Mouse (Mus musculus): ENCODE measurements around the gene Tmem108. TPM values are rescaled to one million over a fixed set of nuclear protein-coding genes. Genes with fewer than 3 reads are reported as not detected.

Gene Tmem108
- total and polyA plus RNA-seq, 2 experiments from 2014 or later, result 24.8 to 25.2 TPM

DNA sequence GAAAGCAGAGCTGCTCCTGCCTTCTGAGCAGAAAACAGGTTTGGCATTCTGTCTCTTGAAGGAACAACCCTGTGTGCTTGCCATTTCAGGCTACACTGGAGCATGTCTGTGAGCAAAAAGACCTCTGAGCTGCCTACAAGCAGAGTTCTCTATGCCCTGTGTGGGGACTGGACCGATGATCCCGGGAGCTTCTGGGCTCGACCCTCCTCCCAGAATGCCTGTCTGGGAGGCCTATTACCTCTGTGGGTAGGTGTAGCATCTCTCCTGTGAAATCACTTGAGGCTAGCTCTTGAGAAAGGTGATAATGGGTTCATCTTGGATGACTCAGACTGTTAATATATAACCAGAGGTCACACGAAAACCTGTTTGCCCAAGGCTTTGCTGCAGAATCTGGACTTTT is 19.0 kb upstream of the Tmem108 start:
- H3K27me3 ChIP-seq (ENCODE audit: insufficient read depth, low read length), result no peaks in the 10 kb centered on the region
- H3K4me3 ChIP-seq (ENCODE audit: low read depth, low read length), result no peak overlapping the region
- H3K36me3 ChIP-seq (ENCODE audit: insufficient read depth, low read length), result no peaks in the 10 kb centered on the region
- no peak overlapping the region for H3K4me2 ChIP-seq (ENCODE audit: low read depth, low read length, poor library complexity, severe bottlenecking)
- WGBS, result 95% methylated on average over 4 of the region's 4 CpGs
- no peak for DNase-seq (ENCODE audit: low spot score)
- H3K9me3 ChIP-seq (ENCODE audit: low read length), result no peaks in the 10 kb centered on the region
- H3K9ac ChIP-seq (replicated peaks; ENCODE audit: low read length, poor library complexity, severe bottlenecking), result no peak overlapping the region
- no peaks in the 10 kb centered on the region for H3K4me1 ChIP-seq (ENCODE audit: insufficient read depth, low read length)
- no peak overlapping the region for H3K27ac ChIP-seq (ENCODE audit: low read depth, low read length)
- no peak for TF ChIP-seq CTCF (IDR thresholded peaks at IDR 0.05)
- ATAC-seq (ENCODE audit: low FRiP score), result no peak

DNA sequence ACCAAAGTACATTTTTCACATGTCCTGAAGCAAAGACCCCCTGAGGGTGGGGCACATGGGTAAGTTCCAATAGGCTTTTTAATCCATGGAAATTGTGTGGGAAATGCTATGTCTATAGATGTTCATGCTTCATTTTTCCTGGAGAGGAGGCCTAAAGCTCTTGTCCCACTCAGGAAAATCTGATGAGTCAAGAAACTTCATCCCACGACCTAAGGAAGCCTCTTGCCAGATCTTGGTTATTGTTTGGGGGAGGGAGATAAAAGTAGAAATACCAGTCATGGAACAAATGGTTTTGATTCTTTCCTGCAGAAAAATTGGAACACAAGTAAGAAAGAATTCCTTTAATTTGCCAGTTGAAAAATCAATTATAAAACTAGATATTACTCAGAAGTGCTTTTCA is 16.5 kb upstream of the Tmem108 start:
- Histone ChIP-seq H3K4me2 (ENCODE audit: low read depth, low read length, poor library complexity, severe bottlenecking) (no peak overlapping the region), H3K4me1 (ENCODE audit: insufficient read depth, low read length) (no peaks in the 10 kb centered on the region), H3K9me3 (ENCODE audit: low read length) (no peaks in the 10 kb centered on the region), H3K27me3 (ENCODE audit: insufficient read depth, low read length) (no peaks in the 10 kb centered on the region), H3K27ac (ENCODE audit: low read depth, low read length) (no peak overlapping the region), H3K4me3 (ENCODE audit: low read depth, low read length) (no peak overlapping the region), H3K9ac (replicated peaks; ENCODE audit: low read length, poor library complexity, severe bottlenecking) (no peak overlapping the region), H3K36me3 (ENCODE audit: insufficient read depth, low read length) (no peaks in the 10 kb centered on the region)
- DNase-seq (ENCODE audit: low spot score), result no peak
- ATAC-seq (ENCODE audit: low FRiP score), result no peak
- 50% methylated on average over 1 of the region's 1 CpGs for WGBS
- TF ChIP-seq CTCF (IDR thresholded peaks at IDR 0.05), result no peak

DNA sequence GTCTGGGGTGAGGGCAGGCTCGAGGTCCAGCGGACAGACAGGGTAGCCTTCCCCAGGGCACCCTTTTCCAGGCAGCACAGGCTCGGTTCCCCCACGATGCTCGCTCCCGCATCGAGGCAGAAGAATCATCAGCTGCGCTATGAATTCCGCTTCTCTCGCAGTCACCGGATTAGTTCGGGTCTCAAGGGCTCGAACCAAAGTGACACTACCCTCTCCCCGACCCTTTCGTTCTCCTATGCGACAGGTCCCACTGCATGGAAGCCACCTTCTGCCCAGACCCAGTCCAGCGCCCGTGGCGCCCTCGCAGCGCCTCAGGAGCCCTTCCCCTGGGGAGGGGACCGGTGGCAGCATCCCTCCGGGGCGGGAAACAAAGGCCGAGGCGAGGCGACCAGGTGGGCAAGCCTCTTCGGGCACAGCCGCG is 476 bp downstream of the Tmem108 start:
- Histone ChIP-seq H3K36me3 (ENCODE audit: insufficient read depth, low read length) (no peaks in the 10 kb centered on the region), H3K27me3 (ENCODE audit: insufficient read depth, low read length) (no peaks in the 10 kb centered on the region), H3K9ac (replicated peaks; ENCODE audit: low read length, poor library complexity, severe bottlenecking) (peak overlapping the region; percentile 78), H3K4me1 (ENCODE audit: insufficient read depth, low read length) (no peaks in the 10 kb centered on the region), H3K4me3 (ENCODE audit: low read depth, low read length) (peak overlapping the region; percentile 77), H3K9me3 (ENCODE audit: low read length) (no peaks in the 10 kb centered on the region), H3K27ac (ENCODE audit: low read depth, low read length) (peak overlapping the region; percentile 48; the same call in 1 of the 2 replicates), H3K4me2 (ENCODE audit: low read depth, low read length, poor library complexity, severe bottlenecking) (peak overlapping the region; percentile 77)
- under 1% methylated on average over 29 of the region's 30 CpGs for WGBS
- ATAC-seq (ENCODE audit: low FRiP score) (peak; percentile 20; the same call in 1 of the 2 replicates), DNase-seq (ENCODE audit: low spot score) (peak; percentile 17)
- no peak for TF ChIP-seq CTCF (IDR thresholded peaks at IDR 0.05)

DNA sequence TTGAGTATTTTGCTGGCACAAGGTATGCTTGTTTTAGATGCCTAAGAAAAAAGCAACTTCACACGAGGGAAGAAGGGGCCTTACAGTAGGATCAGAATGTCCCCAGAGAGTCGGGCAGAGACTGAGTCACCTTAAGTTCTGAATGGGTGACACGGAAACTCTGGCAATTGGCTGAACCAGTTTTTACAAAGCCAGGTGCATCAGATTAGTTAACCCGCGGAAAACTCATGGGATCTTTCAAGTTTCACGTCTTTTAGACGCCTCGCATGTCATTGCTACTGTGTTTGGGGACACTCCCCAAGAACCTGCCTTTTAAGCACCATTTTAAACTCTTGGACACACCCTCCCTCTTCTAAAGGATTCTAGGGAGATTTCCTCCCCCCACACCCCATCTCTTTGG is 1.3 kb downstream of the Tmem108 start:
- Histone ChIP-seq H3K9me3 (ENCODE audit: low read length) (no peaks in the 10 kb centered on the region), H3K4me2 (ENCODE audit: low read depth, low read length, poor library complexity, severe bottlenecking) (peak overlapping the region; percentile 77), H3K27me3 (ENCODE audit: insufficient read depth, low read length) (no peaks in the 10 kb centered on the region), H3K4me1 (ENCODE audit: insufficient read depth, low read length) (no peaks in the 10 kb centered on the region), H3K9ac (replicated peaks; ENCODE audit: low read length, poor library complexity, severe bottlenecking) (peak overlapping the region; percentile 78; the same call in 1 of the 2 replicates), H3K4me3 (ENCODE audit: low read depth, low read length) (peak overlapping the region; percentile 77), H3K36me3 (ENCODE audit: insufficient read depth, low read length) (no peaks in the 10 kb centered on the region), H3K27ac (ENCODE audit: low read depth, low read length) (no peak overlapping the region)
- TF ChIP-seq CTCF (IDR thresholded peaks at IDR 0.05), result no peak
- 20% methylated on average over 8 of the region's 8 CpGs for WGBS
- DNase-seq (ENCODE audit: low spot score) (no peak), ATAC-seq (ENCODE audit: low FRiP score) (no peak)

DNA sequence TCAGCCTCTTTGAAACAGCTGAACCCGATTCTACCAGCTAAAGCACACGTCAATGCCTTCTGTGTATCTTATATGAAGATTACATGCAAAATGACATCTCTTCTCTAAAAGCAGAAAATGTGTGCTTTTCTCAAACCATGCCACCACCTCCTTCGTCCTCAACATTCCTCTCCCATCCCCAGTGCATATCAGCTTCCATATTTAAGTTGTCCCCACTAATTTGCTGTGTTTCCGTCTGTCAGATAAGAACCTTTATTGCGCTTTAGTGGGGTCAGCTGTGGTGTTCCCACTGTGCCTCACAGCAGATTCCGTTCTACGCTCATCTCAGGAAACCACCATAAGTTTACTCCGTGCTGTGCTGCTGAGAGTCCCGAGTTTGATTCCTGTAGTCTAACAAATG is 1.8 kb downstream of the Tmem108 start:
- DNase-seq (ENCODE audit: low spot score), result no peak

DNA sequence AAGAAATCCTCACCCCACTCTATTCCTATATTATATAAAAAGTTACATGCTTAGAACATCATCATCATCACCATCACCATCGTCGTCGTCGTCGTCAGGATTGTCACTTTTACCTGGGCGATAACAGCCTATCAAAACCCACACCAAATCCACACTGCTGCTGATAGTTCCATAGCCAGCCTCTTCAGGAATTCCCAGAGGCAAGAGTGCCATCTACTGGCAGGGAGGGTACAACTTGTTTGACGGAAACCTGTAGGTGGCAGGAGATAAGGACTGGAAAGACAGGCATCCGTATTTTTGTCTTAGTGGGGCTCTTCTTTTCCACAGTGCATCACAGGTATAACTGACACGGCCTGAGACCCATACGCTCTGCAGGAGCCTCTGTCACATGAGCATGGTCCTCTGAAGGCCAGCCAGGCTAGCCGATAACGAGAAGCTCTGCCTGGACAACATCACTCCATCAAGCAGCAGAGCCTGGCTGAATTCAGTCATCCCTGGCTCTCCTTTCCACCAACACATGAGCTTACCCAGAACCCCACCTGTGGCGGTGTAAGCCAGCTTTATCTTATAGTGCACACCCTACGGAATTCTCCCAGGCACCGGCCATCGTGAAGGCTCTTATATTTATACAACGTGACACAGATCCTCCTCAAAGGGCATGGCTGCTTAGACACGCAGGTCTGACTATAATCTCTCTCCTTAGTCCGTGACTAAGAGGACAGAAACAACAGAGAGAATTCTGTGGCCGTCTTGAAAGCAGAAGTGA is 2.5 kb downstream of the Tmem108 start:
- 8% methylated on average over 20 of the region's 20 CpGs for WGBS
- no peaks in the 10 kb centered on the region for H3K36me3 ChIP-seq (ENCODE audit: insufficient read depth, low read length)
- ATAC-seq (ENCODE audit: low FRiP score) (peak; percentile 45; the same call in 1 of the 2 replicates), DNase-seq (ENCODE audit: low spot score) (peak; percentile 92)
- no peak overlapping the region; the same call in 1 of the 2 replicates for H3K27ac ChIP-seq (ENCODE audit: low read depth, low read length)
- peak overlapping the region; percentile 36; the same call in 1 of the 2 replicates for H3K9ac ChIP-seq (replicated peaks; ENCODE audit: low read length, poor library complexity, severe bottlenecking)
- H3K27me3 ChIP-seq (ENCODE audit: insufficient read depth, low read length), result no peaks in the 10 kb centered on the region
- H3K4me3 ChIP-seq (ENCODE audit: low read depth, low read length), result peak overlapping the region; percentile 77
- TF ChIP-seq CTCF (IDR thresholded peaks at IDR 0.05), result peak; percentile 99
- H3K4me1 ChIP-seq (ENCODE audit: insufficient read depth, low read length), result no peaks in the 10 kb centered on the region
- H3K4me2 ChIP-seq (ENCODE audit: low read depth, low read length, poor library complexity, severe bottlenecking), result peak overlapping the region; percentile 77
- no peaks in the 10 kb centered on the region for H3K9me3 ChIP-seq (ENCODE audit: low read length)

More for the DNA sequence above, 1.8 kb downstream of the Tmem108 start:
- H3K27me3 ChIP-seq (ENCODE audit: insufficient read depth, low read length), result no peaks in the 10 kb centered on the region
- H3K9ac ChIP-seq (replicated peaks; ENCODE audit: low read length, poor library complexity, severe bottlenecking), result no peak overlapping the region
- no peaks in the 10 kb centered on the region for H3K9me3 ChIP-seq (ENCODE audit: low read length)
- no peaks in the 10 kb centered on the region for H3K36me3 ChIP-seq (ENCODE audit: insufficient read depth, low read length)
- peak overlapping the region; percentile 77 for H3K4me3 ChIP-seq (ENCODE audit: low read depth, low read length)
- H3K4me2 ChIP-seq (ENCODE audit: low read depth, low read length, poor library complexity, severe bottlenecking), result peak overlapping the region; percentile 77
- 20% methylated on average over 9 of the region's 9 CpGs for WGBS
- H3K27ac ChIP-seq (ENCODE audit: low read depth, low read length), result no peak overlapping the region
- ATAC-seq (ENCODE audit: low FRiP score), result no peak
- no peak for TF ChIP-seq CTCF (IDR thresholded peaks at IDR 0.05)
- H3K4me1 ChIP-seq (ENCODE audit: insufficient read depth, low read length), result no peaks in the 10 kb centered on the region

All from midbrain, postnatal 0 days (tissue).